Mouse (Mus musculus) urinary bladder, adult 2 months (tissue): ENCODE measurements around the gene Rnh1. TPM values are rescaled to one million over a fixed set of nuclear protein-coding genes. Genes with fewer than 3 reads are reported as not detected.

ENCODE experiments used
- DNase-seq: peaks from one replicate; pipeline ENCODE4 v3.0.0; 2022; ENCODE audit warnings: low spot score
- polyA plus RNA-seq: library from polyadenylated mRNA; depleted of rRNA; stranded (reverse); fragments of >200 nt; gene quantifications from 2 replicates; pipeline ENCODE4 v1.2.3, GENCODE M21; 2012; rRNA removed

Rnh1 gene
- 126 and 135 TPM in 2 replicates for polyA plus RNA-seq

GRCm38 (mm10) chr7:141172116-141173006 is at the start of gene Rnh1:
Gene Rnh1, minus strand, starts transcription at chr7:141172857.
- DNase-seq: peak; percentile 79

GRCm38 (mm10) chr7:141222126-141222467 is 49.4 kb upstream of the Rnh1 start:
- DNase-seq: no peak

- DNase-seq: peak; percentile 89
Measured at GRCm38 (mm10) chr7:141221249-141222125, 48.8 kb upstream of the Rnh1 start.

GRCm38 (mm10) chr7:141220377-141220776 is 47.7 kb upstream of the Rnh1 start:
- DNase-seq: no peak

- DNase-seq: no peak
Measured at GRCm38 (mm10) chr7:141219558-141220099, 47.0 kb upstream of the Rnh1 start.

GRCm38 (mm10) chr7:141218557-141219133 is 46.0 kb upstream of the Rnh1 start:
- no peak for DNase-seq

- DNase-seq: no peak
Measured at GRCm38 (mm10) chr7:141218141-141218540, 45.5 kb upstream of the Rnh1 start.

GRCm38 (mm10) chr7:141217343-141218013 is 44.8 kb upstream of the Rnh1 start:
- DNase-seq: no peak

- no peak for DNase-seq
Measured at GRCm38 (mm10) chr7:141216894-141217293, 44.2 kb upstream of the Rnh1 start.

GRCm38 (mm10) chr7:141215880-141216733 is 43.5 kb upstream of the Rnh1 start:
- peak; percentile 85 for DNase-seq

GRCm38 (mm10) chr7:141215101-141215879 is 42.6 kb upstream of the Rnh1 start, which contains the start of gene Rassf7:
Gene Rassf7, plus strand, starts transcription at chr7:141215860.
- DNase-seq: no peak

GRCm38 (mm10) chr7:141214310-141214709 is 41.7 kb upstream of the Rnh1 start:
- no peak for DNase-seq

GRCm38 (mm10) chr7:141213605-141214235 is 41.1 kb upstream of the Rnh1 start, which contains the start of gene Lmntd2:
Gene Lmntd2, minus strand, starts transcription at chr7:141214080.
- no peak for DNase-seq

GRCm38 (mm10) chr7:141213133-141213532 is 40.5 kb upstream of the Rnh1 start:
- DNase-seq: no peak

- DNase-seq: no peak
Measured at GRCm38 (mm10) chr7:141210606-141211131, 38.0 kb upstream of the Rnh1 start.

GRCm38 (mm10) chr7:141210137-141210536 is 37.5 kb upstream of the Rnh1 start:
- no peak for DNase-seq

GRCm38 (mm10) chr7:141209526-141209925 is 36.9 kb upstream of the Rnh1 start:
- no peak for DNase-seq

GRCm38 (mm10) chr7:141206182-141206937 is 33.7 kb upstream of the Rnh1 start:
- DNase-seq: no peak
